Mouse (Mus musculus): Measurements from ENCODE around the gene Hist1h2bm. TPM values are rescaled to one million over a fixed set of nuclear protein-coding genes. Genes with fewer than 3 reads are reported as not detected.

Gene Hist1h2bm
- 0.72 TPM for polyA plus RNA-seq (2017; shearing (Covaris generic))

DNA sequence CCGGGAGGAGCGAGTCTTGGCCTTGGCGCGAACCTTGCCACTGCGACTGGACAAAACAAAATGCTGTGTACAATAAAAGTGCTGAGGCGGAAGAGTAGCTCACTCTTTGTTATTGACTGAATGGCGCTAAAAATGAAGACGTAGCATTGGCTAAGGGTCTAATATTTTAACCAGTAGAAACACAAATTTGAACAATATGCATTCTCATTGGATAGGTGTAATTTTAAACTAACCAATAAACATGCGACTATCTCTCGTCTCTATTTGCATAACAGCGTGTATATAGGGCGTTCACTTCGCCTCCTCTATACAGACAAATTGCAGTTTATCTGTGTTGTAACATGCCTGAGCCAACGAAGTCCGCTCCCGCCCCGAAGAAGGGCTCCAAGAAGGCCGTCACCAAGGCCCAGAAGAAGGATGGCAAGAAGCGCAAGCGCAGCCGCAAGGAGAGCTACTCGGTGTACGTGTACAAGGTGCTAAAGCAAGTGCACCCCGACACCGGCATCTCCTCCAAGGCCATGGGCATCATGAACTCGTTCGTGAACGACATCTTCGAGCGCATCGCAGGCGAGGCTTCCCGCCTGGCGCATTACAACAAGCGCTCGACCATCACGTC, at the start of gene Hist1h2bm:
Gene Hist1h2bm (plus strand): TSS at position 288 of the 616 bp plus-strand sequence.

DNA sequence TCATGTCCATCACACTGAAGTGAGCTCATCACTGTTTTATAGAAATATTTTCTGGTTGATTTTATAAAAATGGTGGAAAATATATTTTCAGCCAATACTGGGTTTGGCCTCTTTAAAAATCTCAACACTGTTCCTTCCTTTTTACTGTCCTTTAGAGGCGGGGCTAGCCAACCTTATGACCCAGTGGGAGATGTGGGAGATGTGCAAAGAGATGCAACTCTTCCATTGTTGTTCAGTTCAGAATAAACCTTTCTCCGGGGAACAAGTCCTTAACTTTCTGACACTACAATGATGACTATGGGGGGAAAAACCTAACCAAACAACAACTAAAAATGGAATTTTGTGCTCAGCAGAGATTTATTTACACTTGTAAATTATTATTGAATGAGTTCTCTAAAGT, 44.5 kb upstream of the Hist1h2bm start, which contains the start of gene Olfr1360:
Gene Olfr1360 (minus strand): TSS at position 101 of the 400 bp plus-strand sequence.

DNA sequence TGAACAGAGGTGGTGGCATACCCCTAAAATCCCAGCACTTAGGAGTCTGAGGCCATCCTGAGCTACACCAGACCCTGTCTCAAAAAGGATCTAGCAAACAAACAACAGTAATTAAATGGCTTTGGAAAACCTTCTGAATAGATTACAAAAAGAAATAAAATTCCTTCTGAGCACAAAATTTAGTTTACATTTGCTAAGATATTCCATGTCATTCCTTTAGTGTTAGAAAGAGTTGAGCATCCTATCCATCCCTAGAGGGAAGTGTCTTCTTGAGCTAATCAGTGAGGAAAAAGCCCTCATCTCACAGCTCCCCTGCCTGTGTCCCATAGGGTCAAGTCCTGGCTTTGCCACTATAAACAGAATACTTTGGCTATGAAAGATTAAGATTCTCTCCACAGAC, 24.0 kb upstream of the Hist1h2bm start, which contains the start of gene Olfr1359:
Gene Olfr1359 (plus strand): TSS at position 301 of the 400 bp plus-strand sequence.

DNA sequence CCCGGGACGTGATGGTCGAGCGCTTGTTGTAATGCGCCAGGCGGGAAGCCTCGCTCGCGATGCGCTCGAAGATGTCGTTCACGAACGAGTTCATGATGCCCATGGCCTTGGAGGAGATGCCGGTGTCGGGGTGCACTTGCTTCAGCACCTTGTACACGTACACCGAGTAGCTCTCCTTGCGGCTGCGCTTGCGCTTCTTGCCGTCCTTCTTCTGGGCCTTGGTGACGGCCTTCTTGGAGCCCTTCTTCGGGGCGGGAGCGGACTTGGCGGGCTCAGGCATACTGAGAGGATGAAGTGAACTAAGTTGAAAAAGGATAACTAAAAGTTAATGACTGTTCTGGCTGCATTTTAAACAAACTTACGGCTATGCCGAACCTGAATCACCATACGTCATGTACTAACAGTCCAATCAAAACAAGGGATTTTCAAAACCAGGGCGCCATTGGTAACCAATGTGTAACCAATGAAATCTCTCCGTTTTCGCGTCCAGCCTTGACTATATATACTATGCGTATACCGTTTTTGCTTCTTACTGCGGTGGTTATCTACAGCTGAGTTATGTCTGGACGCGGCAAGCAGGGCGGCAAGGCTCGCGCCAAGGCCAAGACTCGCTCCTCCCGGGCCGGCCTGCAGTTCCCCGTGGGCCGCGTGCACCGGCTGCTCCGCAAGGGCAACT, 5.8 kb upstream of the Hist1h2bm start, which contains the start of the genes Hist1h2bl and Hist1h2ai:
Gene Hist1h2bl (minus strand): TSS at position 280 of the 676 bp plus-strand sequence.
Gene Hist1h2ai (plus strand): TSS at position 559 of the 676 bp plus-strand sequence.

DNA sequence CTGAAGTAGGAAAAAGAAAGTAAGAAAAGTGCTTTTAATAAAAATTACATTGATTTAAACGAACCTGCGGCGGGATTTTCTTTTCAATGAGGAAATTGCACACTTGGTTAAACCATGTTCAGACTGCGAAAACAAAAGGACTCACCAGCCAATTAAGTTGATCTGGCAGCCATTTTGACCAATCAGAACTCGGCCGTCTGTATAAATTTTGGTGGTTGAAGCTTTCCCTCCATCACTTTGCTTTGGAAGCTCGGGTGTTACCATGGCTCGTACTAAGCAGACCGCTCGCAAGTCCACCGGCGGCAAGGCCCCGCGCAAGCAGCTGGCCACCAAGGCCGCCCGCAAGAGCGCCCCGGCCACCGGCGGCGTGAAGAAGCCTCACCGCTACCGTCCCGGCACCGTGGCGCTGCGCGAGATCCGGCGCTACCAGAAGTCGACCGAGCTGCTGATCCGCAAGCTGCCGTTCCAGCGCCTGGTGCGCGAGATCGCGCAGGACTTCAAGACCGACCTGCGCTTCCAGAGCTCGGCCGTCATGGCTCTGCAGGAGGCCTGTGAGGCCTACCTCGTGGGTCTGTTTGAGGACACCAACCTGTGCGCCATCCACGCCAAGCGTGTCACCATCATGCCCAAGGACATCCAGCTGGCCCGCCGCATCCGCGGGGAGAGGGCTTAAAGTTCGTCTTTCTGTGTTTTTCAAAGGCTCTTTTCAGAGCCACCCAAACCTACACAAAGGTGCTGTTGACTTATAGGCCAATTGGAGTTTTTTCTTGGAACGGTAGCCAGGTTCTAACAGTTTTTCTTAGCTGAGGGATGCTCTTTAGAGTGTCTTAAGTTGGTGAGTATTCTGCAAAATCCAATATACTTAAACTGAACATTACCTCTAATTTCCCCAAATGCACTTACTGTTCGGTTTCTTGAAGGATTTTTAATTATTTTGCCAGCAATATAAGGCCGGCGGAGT, 4.2 kb upstream of the Hist1h2bm start, which contains the start of gene Hist1h3h:
Gene Hist1h3h (plus strand): TSS at position 263 of the 961 bp plus-strand sequence.

DNA sequence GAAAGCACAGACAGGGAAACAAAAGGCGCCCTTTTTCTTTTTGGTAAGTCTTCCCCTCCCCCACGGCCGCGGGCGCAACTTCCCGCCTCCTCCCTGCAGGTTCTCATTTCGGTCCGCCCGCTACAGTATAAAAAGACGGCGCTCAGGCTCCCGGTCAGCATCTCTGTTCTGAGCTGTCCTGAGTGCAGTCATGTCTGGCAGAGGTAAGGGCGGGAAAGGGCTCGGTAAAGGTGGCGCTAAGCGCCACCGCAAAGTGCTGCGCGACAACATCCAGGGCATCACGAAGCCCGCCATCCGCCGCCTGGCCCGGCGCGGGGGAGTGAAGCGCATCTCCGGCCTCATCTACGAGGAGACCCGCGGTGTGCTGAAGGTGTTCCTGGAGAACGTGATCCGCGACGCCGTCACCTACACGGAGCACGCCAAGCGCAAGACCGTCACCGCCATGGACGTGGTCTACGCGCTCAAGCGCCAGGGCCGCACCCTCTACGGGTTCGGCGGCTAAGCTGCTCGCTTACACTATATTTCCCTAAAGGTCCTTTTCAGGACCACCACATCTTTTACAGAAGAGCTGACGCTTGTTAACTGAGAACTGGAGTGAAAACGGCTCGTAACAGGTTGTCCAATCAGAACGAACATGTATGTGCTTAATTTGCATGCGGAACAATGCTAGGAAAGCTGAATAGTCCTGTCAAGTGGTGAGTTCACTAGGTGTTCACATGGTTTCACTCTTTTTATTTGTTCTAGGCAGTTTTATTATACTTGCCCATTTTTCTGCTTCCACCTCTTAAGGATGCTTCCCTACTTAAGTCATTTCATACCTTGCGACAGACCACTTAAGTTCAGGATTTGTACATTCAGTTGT, 13.3 kb downstream of the Hist1h2bm start, which contains the start of gene Hist1h4j:
Gene Hist1h4j (plus strand): TSS at position 159 of the 862 bp plus-strand sequence.

DNA sequence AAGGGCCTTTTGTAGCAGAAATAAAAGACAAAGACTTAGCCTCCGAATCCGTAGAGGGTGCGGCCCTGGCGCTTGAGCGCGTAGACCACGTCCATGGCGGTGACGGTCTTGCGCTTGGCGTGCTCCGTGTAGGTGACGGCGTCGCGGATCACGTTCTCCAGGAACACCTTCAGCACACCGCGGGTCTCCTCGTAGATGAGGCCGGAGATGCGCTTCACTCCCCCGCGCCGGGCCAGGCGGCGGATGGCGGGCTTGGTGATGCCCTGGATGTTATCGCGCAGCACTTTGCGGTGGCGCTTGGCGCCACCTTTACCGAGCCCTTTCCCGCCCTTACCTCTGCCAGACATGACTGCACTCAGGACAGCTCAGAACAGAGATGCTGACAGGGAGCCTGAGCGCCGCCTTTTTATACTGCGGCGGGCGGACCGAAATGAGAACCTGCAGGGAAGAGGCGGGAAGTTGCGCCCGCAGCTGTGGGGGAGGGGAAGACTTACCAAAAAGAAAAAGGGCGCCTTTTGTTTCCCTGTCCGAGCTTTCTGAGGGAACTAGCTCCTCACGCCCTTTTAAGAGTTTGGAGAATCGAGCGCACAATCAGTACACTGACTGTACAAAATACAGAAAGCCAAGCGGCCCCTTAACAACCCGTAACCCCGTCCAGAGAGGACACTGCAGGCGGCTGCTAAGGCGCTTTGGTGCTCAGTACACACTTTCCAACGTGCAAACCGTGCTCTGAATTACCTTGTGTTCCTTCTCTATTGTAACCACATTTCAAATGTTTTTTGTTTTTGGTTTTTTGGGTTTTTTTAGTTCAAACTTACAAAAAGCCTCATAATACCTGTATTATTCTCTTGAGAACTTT, 28.5 kb downstream of the Hist1h2bm start, which contains the start of gene Hist1h4k:
Gene Hist1h4k (minus strand): TSS at position 347 of the 859 bp plus-strand sequence.

DNA sequence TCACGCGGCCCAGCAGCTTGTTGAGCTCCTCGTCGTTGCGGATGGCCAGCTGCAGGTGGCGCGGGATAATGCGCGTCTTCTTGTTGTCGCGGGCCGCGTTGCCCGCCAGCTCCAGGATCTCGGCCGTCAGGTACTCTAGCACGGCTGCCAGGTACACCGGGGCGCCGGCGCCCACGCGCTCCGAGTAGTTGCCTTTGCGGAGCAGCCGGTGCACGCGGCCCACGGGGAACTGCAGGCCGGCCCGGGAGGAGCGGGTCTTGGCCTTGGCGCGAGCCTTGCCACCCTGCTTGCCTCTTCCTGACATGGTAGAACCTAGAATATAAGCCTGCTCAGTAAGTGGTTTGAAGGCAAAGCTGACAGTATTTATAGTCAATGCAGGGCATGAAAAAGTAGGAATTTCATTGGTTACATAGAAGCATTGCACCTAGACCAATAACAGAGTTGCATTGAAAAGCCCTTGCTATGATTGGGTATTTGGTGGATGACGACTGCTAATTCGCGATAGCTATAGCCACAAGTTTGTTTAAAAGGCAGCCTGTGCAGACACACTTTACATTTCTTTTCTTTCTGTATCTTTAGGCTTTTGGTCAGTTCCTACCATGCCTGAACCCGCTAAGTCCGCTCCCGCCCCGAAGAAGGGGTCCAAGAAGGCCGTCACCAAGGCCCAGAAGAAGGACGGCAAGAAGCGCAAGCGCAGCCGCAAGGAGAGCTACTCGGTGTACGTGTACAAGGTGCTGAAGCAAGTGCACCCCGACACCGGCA, 31.9 kb downstream of the Hist1h2bm start, which contains the start of the genes Hist1h2ak and Hist1h2bn:
Gene Hist1h2ak (minus strand): TSS at position 304 of the 762 bp plus-strand sequence.
Gene Hist1h2bn (plus strand): TSS at position 600 of the 762 bp plus-strand sequence.

Other genes starting within 250 kb of the Hist1h2bm start
- not detected for gene Zkscan4, start 243.1 kb upstream of the Hist1h2bm start, polyA plus RNA-seq (2017; shearing (Covaris generic))
- not detected for gene Gm10065, start 242.6 kb upstream of the Hist1h2bm start, polyA plus RNA-seq (2017; shearing (Covaris generic))
- gene AK157302, start 226.8 kb upstream of the Hist1h2bm start, polyA plus RNA-seq (2017; shearing (Covaris generic)) = not detected
- 14.1 TPM for gene Gm11273, start 220.6 kb upstream of the Hist1h2bm start, polyA plus RNA-seq (2017; shearing (Covaris generic))
- gene Zkscan8, start 190.9 kb upstream of the Hist1h2bm start, polyA plus RNA-seq (2017; shearing (Covaris generic)) = 9.4 TPM
- not detected for gene Olfr1366, start 179.2 kb upstream of the Hist1h2bm start, polyA plus RNA-seq (2017; shearing (Covaris generic))
- gene Olfr1535, start 162.2 kb upstream of the Hist1h2bm start, polyA plus RNA-seq (2017; shearing (Covaris generic)) = not detected
- not detected for gene Olfr1364, start 140.3 kb upstream of the Hist1h2bm start, polyA plus RNA-seq (2017; shearing (Covaris generic))
- not detected for gene Olfr1362, start 108.0 kb upstream of the Hist1h2bm start, polyA plus RNA-seq (2017; shearing (Covaris generic))
- not detected for gene Olfr11, start 79.5 kb upstream of the Hist1h2bm start, polyA plus RNA-seq (2017; shearing (Covaris generic))
- gene Olfr1361, start 58.7 kb upstream of the Hist1h2bm start, polyA plus RNA-seq (2017; shearing (Covaris generic)) = not detected
- gene Olfr1360, start 44.6 kb upstream of the Hist1h2bm start, polyA plus RNA-seq (2017; shearing (Covaris generic)) = not detected
- not detected for gene Olfr1359, start 23.9 kb upstream of the Hist1h2bm start, polyA plus RNA-seq (2017; shearing (Covaris generic))
- gene Hist1h2bl, start 5.9 kb upstream of the Hist1h2bm start, polyA plus RNA-seq (2017; shearing (Covaris generic)) = not detected
- not detected for gene Hist1h2ai, start 5.6 kb upstream of the Hist1h2bm start, polyA plus RNA-seq (2017; shearing (Covaris generic))
- gene Hist1h3h, start 4.4 kb upstream of the Hist1h2bm start, polyA plus RNA-seq (2017; shearing (Covaris generic)) = not detected
- 0.42 TPM for gene Hist1h4j, start 13.0 kb downstream of the Hist1h2bm start, polyA plus RNA-seq (2017; shearing (Covaris generic))
- 15.6 TPM for gene Hist1h4k, start 28.5 kb downstream of the Hist1h2bm start, polyA plus RNA-seq (2017; shearing (Covaris generic))
- 2.0 TPM for gene Hist1h2ak, start 31.8 kb downstream of the Hist1h2bm start, polyA plus RNA-seq (2017; shearing (Covaris generic))
- 2.6 TPM for gene Hist1h2bn, start 32.1 kb downstream of the Hist1h2bm start, polyA plus RNA-seq (2017; shearing (Covaris generic))
- 10.2 TPM for gene Hist1h1b, start 58.6 kb downstream of the Hist1h2bm start, polyA plus RNA-seq (2017; shearing (Covaris generic))
- not detected for gene Hist1h3i, start 61.3 kb downstream of the Hist1h2bm start, polyA plus RNA-seq (2017; shearing (Covaris generic))
- not detected for gene Hist1h2an, start 65.2 kb downstream of the Hist1h2bm start, polyA plus RNA-seq (2017; shearing (Covaris generic))
- 1.8 TPM for gene Hist1h2bp, start 65.4 kb downstream of the Hist1h2bm start, polyA plus RNA-seq (2017; shearing (Covaris generic))
- gene Hist1h2bq, start 88.2 kb downstream of the Hist1h2bm start, polyA plus RNA-seq (2017; shearing (Covaris generic)) = 9.2 TPM
- not detected for gene Hist1h2ao, start 88.4 kb downstream of the Hist1h2bm start, polyA plus RNA-seq (2017; shearing (Covaris generic))
- 32.8 TPM for gene Hist1h4m, start 89.7 kb downstream of the Hist1h2bm start, polyA plus RNA-seq (2017; shearing (Covaris generic))
- 20.2 TPM for gene Hist1h4n, start 110.2 kb downstream of the Hist1h2bm start, polyA plus RNA-seq (2017; shearing (Covaris generic))
- gene Hist1h2ap, start 111.5 kb downstream of the Hist1h2bm start, polyA plus RNA-seq (2017; shearing (Covaris generic)) = 122 TPM
- gene Hist1h2br, start 111.7 kb downstream of the Hist1h2bm start, polyA plus RNA-seq (2017; shearing (Covaris generic)) = 8.9 TPM
- 0.32 TPM for gene Zfp184, start 223.1 kb downstream of the Hist1h2bm start, polyA plus RNA-seq (2017; shearing (Covaris generic))

Measured in activated CD4-positive, CD25-positive, alpha-beta regulatory T cell, adult 9 weeks (primary cell).